Mouse (Mus musculus): Measurements from ENCODE around the gene Plpp3. TPM values are rescaled to one million over a fixed set of nuclear protein-coding genes. Genes with fewer than 3 reads are reported as not detected.

Gene Plpp3
- total and polyA plus RNA-seq, 3 experiments: not detected

DNA sequence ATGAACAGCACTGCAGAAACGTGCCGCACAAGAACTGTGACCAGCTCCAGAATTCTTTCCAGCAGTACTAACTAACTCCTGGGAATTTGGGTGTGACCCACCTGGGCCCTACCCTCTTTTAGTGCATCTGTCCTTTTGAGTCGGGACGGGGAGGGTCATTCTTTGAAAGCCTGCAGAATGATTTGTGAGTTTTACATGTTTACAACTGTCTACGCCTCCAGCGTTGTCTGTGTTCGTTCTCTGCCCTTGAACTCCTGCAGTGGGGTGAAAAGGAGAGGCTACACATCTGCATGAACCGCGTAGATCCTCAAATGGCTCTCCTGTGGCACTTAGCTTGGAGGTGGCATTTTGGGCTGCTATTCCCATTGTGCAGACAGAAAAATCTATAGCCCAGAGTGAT, 39.0 kb downstream of the Plpp3 start:
- DNase-seq (ENCODE audit: low read depth, low spot score): no peak
- Histone ChIP-seq H3K36me3 (ENCODE audit: control insufficient read depth in 1 of 2, insufficient read depth in 2 of 2, low read length in 2 of 2) (no peaks in the 10 kb centered on the region), H3K27ac (ENCODE audit: control insufficient read depth, low read depth, low read length) (no peak overlapping the region), H3K27me3 (ENCODE audit: control insufficient read depth in 1 of 2, insufficient read depth in 2 of 2, low read length in 2 of 2) (no peaks in the 10 kb centered on the region), H3K9ac (ENCODE audit: control insufficient read depth, low read depth, low read length, poor library complexity, severe bottlenecking) (no peak overlapping the region), H3K79me2 (ENCODE audit: control insufficient read depth, insufficient read depth, low read length, poor library complexity) (no peaks in the 10 kb centered on the region), H3K9me3 (replicated peaks; ENCODE audit: insufficient read depth, low read length) (no peaks in the 10 kb centered on the region), H3K4me3 (ENCODE audit: control insufficient read depth in 1 of 2, insufficient read depth in 1 of 2, low read depth in 2 of 2, low read length in 2 of 2) (no peak overlapping the region), H3K4me1 (ENCODE audit: control insufficient read depth in 1 of 2, insufficient read depth in 2 of 2, low read length in 2 of 2) (no peaks in the 10 kb centered on the region)
- TF ChIP-seq RCOR1 (IDR thresholded peaks at IDR 0.05; ENCODE audit: low read depth, low read length) (no peak), TAL1 (IDR thresholded peaks at IDR 0.05; ENCODE audit: low read length) (no peak), POLR2AphosphoS5 (IDR thresholded peaks at IDR 0.05; ENCODE audit: borderline replicate concordance, low read depth, low read length) (no peak), ZMIZ1 (IDR thresholded peaks at IDR 0.05; ENCODE audit: low read depth, low read length) (no peak), CHD2 (IDR thresholded peaks at IDR 0.05; ENCODE audit: low read length) (no peak)

DNA sequence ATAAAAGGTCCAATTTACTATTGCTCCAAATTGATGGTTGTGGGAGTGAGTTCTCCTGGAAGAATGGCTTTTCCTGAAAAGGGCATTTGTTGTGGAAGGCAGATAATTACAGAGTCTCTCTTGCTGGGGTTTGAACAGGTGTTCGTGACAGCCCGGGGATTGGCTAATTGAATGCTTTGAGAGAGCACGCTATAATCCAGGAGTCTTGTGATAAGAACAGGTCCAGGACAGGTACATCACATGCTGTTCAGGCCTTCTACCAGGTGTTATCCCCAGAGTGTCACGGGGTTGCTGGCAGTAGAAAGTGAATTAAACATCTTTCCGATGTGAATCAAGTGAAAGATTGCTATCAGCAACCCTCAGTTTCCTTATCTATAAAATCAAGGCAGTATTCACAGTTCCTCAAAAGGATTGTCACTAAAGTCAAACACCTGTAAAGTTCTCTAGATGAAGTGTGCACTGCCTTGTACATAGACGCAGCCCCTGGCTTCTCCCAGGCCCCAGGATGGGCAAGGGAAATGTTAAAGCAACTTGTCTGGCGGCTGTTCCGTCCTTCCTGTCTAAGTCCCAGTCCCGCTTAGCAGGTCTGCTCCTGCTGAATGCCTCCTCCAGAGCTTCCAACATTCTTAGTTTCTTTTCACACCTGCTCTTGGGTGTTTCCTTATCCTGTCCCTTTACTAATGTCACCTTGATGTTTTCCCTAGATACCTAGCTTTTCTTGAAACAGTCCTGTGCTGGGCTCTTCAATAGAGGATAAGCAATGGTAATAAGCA, 40.0 kb downstream of the Plpp3 start:
- no peaks in the 10 kb centered on the region for H3K79me2 ChIP-seq (ENCODE audit: control insufficient read depth, insufficient read depth, low read length, poor library complexity)
- no peak overlapping the region for H3K27ac ChIP-seq (ENCODE audit: control insufficient read depth, low read depth, low read length)
- no peak overlapping the region for H3K4me3 ChIP-seq (ENCODE audit: control insufficient read depth in 1 of 2, insufficient read depth in 1 of 2, low read depth in 2 of 2, low read length in 2 of 2)
- H3K9me3 ChIP-seq (replicated peaks; ENCODE audit: insufficient read depth, low read length): no peaks in the 10 kb centered on the region
- H3K36me3 ChIP-seq (ENCODE audit: control insufficient read depth in 1 of 2, insufficient read depth in 2 of 2, low read length in 2 of 2): no peaks in the 10 kb centered on the region
- H3K4me1 ChIP-seq (ENCODE audit: control insufficient read depth in 1 of 2, insufficient read depth in 2 of 2, low read length in 2 of 2): no peaks in the 10 kb centered on the region
- TF ChIP-seq GABPA (IDR thresholded peaks at IDR 0.05; ENCODE audit: low read depth, low read length) (no peak), MAZ (IDR thresholded peaks at IDR 0.05; ENCODE audit: low read depth, low read length) (no peak)
- no peak for DNase-seq (ENCODE audit: low read depth, low spot score)
- H3K9ac ChIP-seq (ENCODE audit: control insufficient read depth, low read depth, low read length, poor library complexity, severe bottlenecking): no peak overlapping the region
- no peaks in the 10 kb centered on the region for H3K27me3 ChIP-seq (ENCODE audit: control insufficient read depth in 1 of 2, insufficient read depth in 2 of 2, low read length in 2 of 2)

DNA sequence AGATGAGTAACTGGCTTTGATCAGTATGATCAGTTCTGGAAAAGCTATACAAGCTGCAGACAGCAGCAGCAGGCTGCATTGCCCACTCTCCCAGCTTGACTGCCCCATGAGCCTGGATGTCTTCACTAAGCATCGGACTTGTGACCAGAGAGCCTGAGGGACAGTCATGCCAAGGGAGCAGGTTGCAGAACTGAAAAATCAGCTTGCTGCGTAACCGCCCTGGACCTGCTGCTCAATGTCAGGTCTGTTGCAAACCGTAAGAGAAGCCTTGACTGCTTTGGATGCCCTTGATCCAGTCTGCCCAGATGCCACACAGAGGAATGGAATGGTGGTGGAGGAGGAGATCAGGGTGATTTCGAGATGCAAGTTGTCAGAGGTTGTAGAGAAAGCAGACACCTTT, 41.5 kb downstream of the Plpp3 start:
- H3K36me3 ChIP-seq (ENCODE audit: control insufficient read depth in 1 of 2, insufficient read depth in 2 of 2, low read length in 2 of 2): no peaks in the 10 kb centered on the region
- H3K79me2 ChIP-seq (ENCODE audit: control insufficient read depth, insufficient read depth, low read length, poor library complexity): no peaks in the 10 kb centered on the region
- no peak overlapping the region for H3K4me3 ChIP-seq (ENCODE audit: control insufficient read depth in 1 of 2, insufficient read depth in 1 of 2, low read depth in 2 of 2, low read length in 2 of 2)
- DNase-seq (ENCODE audit: low read depth, low spot score): no peak
- no peaks in the 10 kb centered on the region for H3K27me3 ChIP-seq (ENCODE audit: control insufficient read depth in 1 of 2, insufficient read depth in 2 of 2, low read length in 2 of 2)
- no peaks in the 10 kb centered on the region for H3K9me3 ChIP-seq (replicated peaks; ENCODE audit: insufficient read depth, low read length)
- no peak for TF ChIP-seq MXI1 (IDR thresholded peaks at IDR 0.05; ENCODE audit: low read depth, low read length)
- TF ChIP-seq MAZ (IDR thresholded peaks at IDR 0.05; ENCODE audit: low read depth, low read length): no peak
- H3K4me1 ChIP-seq (ENCODE audit: control insufficient read depth in 1 of 2, insufficient read depth in 2 of 2, low read length in 2 of 2): no peaks in the 10 kb centered on the region
- H3K9ac ChIP-seq (ENCODE audit: control insufficient read depth, low read depth, low read length, poor library complexity, severe bottlenecking): no peak overlapping the region
- no peak overlapping the region for H3K27ac ChIP-seq (ENCODE audit: control insufficient read depth, low read depth, low read length)

DNA sequence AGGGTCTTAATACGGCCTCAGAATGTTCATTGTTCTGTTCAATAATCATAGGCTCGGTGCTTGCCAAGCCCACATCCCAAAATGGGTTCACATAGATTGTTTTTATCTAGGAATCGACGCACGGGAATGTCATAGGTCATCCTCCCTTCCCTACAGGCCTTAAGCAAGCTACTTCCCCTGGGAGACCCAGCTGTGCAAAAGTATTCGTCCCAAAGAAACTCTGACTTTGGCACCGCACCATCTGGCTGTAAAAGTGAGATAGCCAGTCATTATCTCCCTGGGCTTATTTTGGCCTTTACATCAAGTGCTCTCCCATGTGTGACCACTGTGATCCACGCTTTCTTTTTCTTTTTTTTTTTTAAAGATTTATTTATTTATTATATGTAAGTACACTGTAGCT, 42.2 kb downstream of the Plpp3 start:
- Histone ChIP-seq H3K9ac (ENCODE audit: control insufficient read depth, low read depth, low read length, poor library complexity, severe bottlenecking) (no peak overlapping the region), H3K4me1 (ENCODE audit: control insufficient read depth in 1 of 2, insufficient read depth in 2 of 2, low read length in 2 of 2) (no peaks in the 10 kb centered on the region), H3K27me3 (ENCODE audit: control insufficient read depth in 1 of 2, insufficient read depth in 2 of 2, low read length in 2 of 2) (no peaks in the 10 kb centered on the region), H3K79me2 (ENCODE audit: control insufficient read depth, insufficient read depth, low read length, poor library complexity) (no peaks in the 10 kb centered on the region), H3K27ac (ENCODE audit: control insufficient read depth, low read depth, low read length) (no peak overlapping the region), H3K9me3 (replicated peaks; ENCODE audit: insufficient read depth, low read length) (no peaks in the 10 kb centered on the region), H3K4me3 (ENCODE audit: control insufficient read depth in 1 of 2, insufficient read depth in 1 of 2, low read depth in 2 of 2, low read length in 2 of 2) (no peak overlapping the region), H3K36me3 (ENCODE audit: control insufficient read depth in 1 of 2, insufficient read depth in 2 of 2, low read length in 2 of 2) (no peaks in the 10 kb centered on the region)
- DNase-seq (ENCODE audit: low read depth, low spot score): no peak
- TF ChIP-seq POLR2AphosphoS2 (IDR thresholded peaks at IDR 0.05; ENCODE audit: low read length): no peak
- no peak for TF ChIP-seq MAFK (IDR thresholded peaks at IDR 0.05; ENCODE audit: borderline replicate concordance, low read depth, low read length)
- TF ChIP-seq RAD21 (IDR thresholded peaks at IDR 0.05; ENCODE audit: low read depth, low read length): no peak
- TF ChIP-seq USF1 (IDR thresholded peaks at IDR 0.05; ENCODE audit: low read depth, low read length): no peak
- no peak for TF ChIP-seq E2F4 (IDR thresholded peaks at IDR 0.05; ENCODE audit: borderline replicate concordance, low read depth, low read length)
- TF ChIP-seq SMC3 (IDR thresholded peaks at IDR 0.05; ENCODE audit: low read depth, low read length): no peak
- TF ChIP-seq NRF1 (IDR thresholded peaks at IDR 0.05; ENCODE audit: insufficient read depth, low read depth, low read length, poor library complexity, severe bottlenecking): no peak
- TF ChIP-seq USF2 (IDR thresholded peaks at IDR 0.05; ENCODE audit: borderline replicate concordance in 1 of 2, insufficient read depth in 1 of 2, low read depth in 1 of 2, low read length in 2 of 2): no peak
